Mouse (Mus musculus) spleen, postnatal 36 days (tissue): Measurements from ENCODE around the gene 2010111I01Rik.

ENCODE experiments used
- DNase-seq, 2 experiments: peaks; one replicate each; pipeline ENCODE4 v3.0.0; 2022; ENCODE audit warnings: low spot score in 2 of 2, mixed read lengths in 1 of 2

The 2010111I01Rik gene

GRCm38 (mm10) chr13:63289152-63289551 is 324.5 kb downstream of the 2010111I01Rik start:
- no peak for DNase-seq

GRCm38 (mm10) chr13:63289687-63290086 is 325.0 kb downstream of the 2010111I01Rik start:
- no peak for DNase-seq

GRCm38 (mm10) chr13:63290126-63290525 is 325.4 kb downstream of the 2010111I01Rik start:
- no peak for DNase-seq

- no peak for DNase-seq
Observed at GRCm38 (mm10) chr13:63291016-63291415, 326.3 kb downstream of the 2010111I01Rik start.

- no peak for DNase-seq
Observed at GRCm38 (mm10) chr13:63293647-63294046, 329.0 kb downstream of the 2010111I01Rik start.

- no peak for DNase-seq
Observed at GRCm38 (mm10) chr13:63294359-63295193, 329.9 kb downstream of the 2010111I01Rik start.

GRCm38 (mm10) chr13:63296300-63296699 is 331.6 kb downstream of the 2010111I01Rik start:
- no peak for DNase-seq

GRCm38 (mm10) chr13:63297003-63297402 is 332.3 kb downstream of the 2010111I01Rik start:
- no peak for DNase-seq

GRCm38 (mm10) chr13:63297933-63298332 is 333.2 kb downstream of the 2010111I01Rik start:
- DNase-seq = no peak

- no peak for DNase-seq
Observed at GRCm38 (mm10) chr13:63298931-63299330, 334.2 kb downstream of the 2010111I01Rik start.

GRCm38 (mm10) chr13:63300929-63301328 is 336.2 kb downstream of the 2010111I01Rik start:
- DNase-seq = no peak

GRCm38 (mm10) chr13:63301764-63302209 is 337.1 kb downstream of the 2010111I01Rik start:
- DNase-seq = no peak

- DNase-seq = no peak
Observed at GRCm38 (mm10) chr13:63302381-63302780, 337.7 kb downstream of the 2010111I01Rik start.

GRCm38 (mm10) chr13:63304124-63304792 is 339.6 kb downstream of the 2010111I01Rik start:
- no peak for DNase-seq

GRCm38 (mm10) chr13:63304799-63305159 is 340.1 kb downstream of the 2010111I01Rik start:
- DNase-seq = no peak

GRCm38 (mm10) chr13:63305160-63306011 is 340.7 kb downstream of the 2010111I01Rik start:
- no peak for DNase-seq

GRCm38 (mm10) chr13:63306768-63307167 is 342.1 kb downstream of the 2010111I01Rik start:
- DNase-seq = no peak

- DNase-seq = no peak
Observed at GRCm38 (mm10) chr13:63309563-63309962, 344.9 kb downstream of the 2010111I01Rik start.

- DNase-seq = no peak
Observed at GRCm38 (mm10) chr13:63311156-63311555, 346.5 kb downstream of the 2010111I01Rik start.

GRCm38 (mm10) chr13:63313247-63313646 is 348.6 kb downstream of the 2010111I01Rik start:
- DNase-seq = no peak

- DNase-seq = no peak
Observed at GRCm38 (mm10) chr13:63313748-63314607, 349.3 kb downstream of the 2010111I01Rik start.
